Mouse (Mus musculus) cortical plate, adult 2 months (tissue): ENCODE measurements at regions not wholly inside any gene's neighbourhood (a gene's known extent, or its start where the extent isn't known, plus 50 kb on each side); places are given as distances from the start of the nearest gene placed in this dataset.

Experiments
- H3K27ac ChIP-seq: fragments of 200-500 bp; 2 replicates; pipeline ENCODE4 v1.5.1; 2012; ENCODE audit warnings: low read length, control low read depth, inconsistent platforms; ENCODE audit not compliant: insufficient read depth
- H3K4me1 ChIP-seq: fragments of 200-500 bp; 2 replicates; pipeline ENCODE4 v1.6.1; 2011; ENCODE audit warnings: low read length; ENCODE audit not compliant: control insufficient read depth, insufficient read depth
- H3K4me3 ChIP-seq: fragments of 200-500 bp; 2 replicates; pipeline ENCODE4 v1.5.1; 2011; ENCODE audit warnings: mild to moderate bottlenecking, low read length, control low read depth; ENCODE audit not compliant: insufficient read depth
- CTCF ChIP-seq: fragments of 200-500 bp; IDR thresholded peaks from 2 replicates; pipeline ENCODE4 v1.5.1; 2011; ENCODE audit warnings: mild to moderate bottlenecking, control low read depth, low read length; ENCODE audit not compliant: insufficient read depth; ENCODE audit errors: extremely low read depth
- POLR2A ChIP-seq: fragments of 200-500 bp; IDR thresholded peaks from 2 replicates; pipeline ENCODE4 v1.6.1; 2011; ENCODE audit warnings: mild to moderate bottlenecking, low read length, control low read depth; ENCODE audit not compliant: insufficient read depth; ENCODE audit errors: extremely low read depth

GRCm38 (mm10) chr12:50111246-50112044 lies 537.5 kb downstream of the Prkd1 start:
- H3K27ac ChIP-seq, result peak overlapping the region; percentile 90
- H3K4me1 ChIP-seq, result no peaks in the 10 kb centered on the region
- H3K4me3 ChIP-seq, result peak overlapping the region; percentile 24; the same call in 1 of the 2 replicates
- TF ChIP-seq CTCF (no peak), POLR2A (no peak)

GRCm38 (mm10) chr12:50112081-50112491 lies 536.8 kb downstream of the Prkd1 start:
- peak overlapping the region; percentile 90 for H3K27ac ChIP-seq
- H3K4me3 ChIP-seq, result peak overlapping the region; percentile 24; the same call in 1 of the 2 replicates
- TF ChIP-seq POLR2A (no peak), CTCF (no peak)
- H3K4me1 ChIP-seq, result no peaks in the 10 kb centered on the region

GRCm38 (mm10) chr12:50115855-50116254 lies 533.0 kb downstream of the Prkd1 start:
- no peak for TF ChIP-seq POLR2A
- no peak for TF ChIP-seq CTCF
- Histone ChIP-seq H3K27ac (no peak overlapping the region), H3K4me3 (no peak overlapping the region), H3K4me1 (no peaks in the 10 kb centered on the region)

- Histone ChIP-seq H3K27ac (no peak overlapping the region), H3K4me1 (no peaks in the 10 kb centered on the region), H3K4me3 (no peak overlapping the region)
- TF ChIP-seq POLR2A (no peak), CTCF (no peak)
Observed at GRCm38 (mm10) chr12:50118346-50118745, 530.6 kb downstream of the Prkd1 start.

GRCm38 (mm10) chr12:50122145-50122544 lies 526.8 kb downstream of the Prkd1 start:
- H3K27ac ChIP-seq, result no peak overlapping the region
- no peak overlapping the region for H3K4me3 ChIP-seq
- no peaks in the 10 kb centered on the region for H3K4me1 ChIP-seq
- TF ChIP-seq POLR2A (no peak), CTCF (no peak)

- H3K4me3 ChIP-seq, result no peak overlapping the region
- TF ChIP-seq CTCF (no peak), POLR2A (no peak)
- no peaks in the 10 kb centered on the region for H3K4me1 ChIP-seq
- no peak overlapping the region for H3K27ac ChIP-seq
Observed at GRCm38 (mm10) chr12:50122971-50123370, 525.9 kb downstream of the Prkd1 start.

GRCm38 (mm10) chr12:50158143-50158542 lies 490.8 kb downstream of the Prkd1 start:
- Histone ChIP-seq H3K4me3 (no peak overlapping the region), H3K4me1 (no peaks in the 10 kb centered on the region), H3K27ac (no peak overlapping the region)
- TF ChIP-seq CTCF, result no peak
- TF ChIP-seq POLR2A, result no peak

GRCm38 (mm10) chr12:50187332-50187731 lies 461.6 kb downstream of the Prkd1 start:
- H3K4me3 ChIP-seq, result no peak overlapping the region
- no peak overlapping the region for H3K27ac ChIP-seq
- TF ChIP-seq POLR2A (no peak), CTCF (no peak)
- H3K4me1 ChIP-seq, result peaks cover 2% of the 10 kb centered on the region; the same call in 1 of the 2 replicates

GRCm38 (mm10) chr12:50190892-50191539 lies 457.9 kb downstream of the Prkd1 start:
- no peak overlapping the region for H3K4me3 ChIP-seq
- TF ChIP-seq POLR2A (no peak), CTCF (no peak)
- H3K27ac ChIP-seq, result no peak overlapping the region
- peaks cover 2% of the 10 kb centered on the region; the same call in 1 of the 2 replicates for H3K4me1 ChIP-seq

- no peak overlapping the region for H3K4me3 ChIP-seq
- peak overlapping the region; percentile 65; the same call in 1 of the 2 replicates for H3K27ac ChIP-seq
- H3K4me1 ChIP-seq, result peaks cover 2% of the 10 kb centered on the region; the same call in 1 of the 2 replicates
- TF ChIP-seq CTCF (no peak), POLR2A (no peak)
Observed at GRCm38 (mm10) chr12:50191733-50192612, 456.9 kb downstream of the Prkd1 start.
